Mouse (Mus musculus) MEL (cell line): ENCODE measurements at regions not wholly inside any gene's neighbourhood (a gene's known extent, or its start where the extent isn't known, plus 50 kb on each side); places are given as distances from the start of the nearest gene placed in this dataset.

ENCODE experiments used
- CTCF ChIP-seq, 3 experiments: IDR thresholded peaks in 2 of 3; conservative IDR thresholded peaks in 1 of 3; 2 replicates each; pipeline ENCODE4 v1.5.1; 2011 to 2012; ENCODE audit warnings: low read length in 3 of 3, low read depth in 2 of 3, mild to moderate bottlenecking in 2 of 3, improper control_type of control experiment in 1 of 3, inconsistent platforms in 1 of 3, mixed read lengths in 1 of 3, moderate library complexity in 1 of 3; ENCODE audit not compliant: control insufficient read depth in 1 of 3, insufficient read depth in 1 of 3, poor library complexity in 1 of 3, severe bottlenecking in 1 of 3
- E2F4 ChIP-seq: IDR thresholded peaks from 2 replicates; pipeline ENCODE4 v1.6.1; 2011; ENCODE audit warnings: low read depth, low read length, improper control_type of control experiment, borderline replicate concordance
- ELF1 ChIP-seq: IDR thresholded peaks from 2 replicates; pipeline ENCODE4 v1.6.1; 2014; ENCODE audit warnings: low read depth, mild to moderate bottlenecking, inconsistent platforms, low read length, improper control_type of control experiment, moderate library complexity
- EP300 ChIP-seq, 2 experiments: IDR thresholded peaks; 2 replicates each; pipeline ENCODE4 v1.6.1; 2011; ENCODE audit warnings: improper control_type of control experiment in 2 of 2, low read length in 2 of 2, low read depth in 1 of 2, mild to moderate bottlenecking in 1 of 2
- JUND ChIP-seq: IDR thresholded peaks from 2 replicates; pipeline ENCODE4 v1.6.1; 2011; ENCODE audit warnings: low read depth, mild to moderate bottlenecking, improper control_type of control experiment, low read length
- MYC ChIP-seq: IDR thresholded peaks from 2 replicates; pipeline ENCODE4 v1.6.1; 2011; ENCODE audit warnings: low read depth, mild to moderate bottlenecking, low read length, improper control_type of control experiment, moderate library complexity
- NRF1 ChIP-seq: IDR thresholded peaks from 2 replicates; pipeline ENCODE4 v1.6.1; 2014; ENCODE audit warnings: low read depth, mild to moderate bottlenecking, inconsistent platforms, low read length, improper control_type of control experiment, moderate library complexity; ENCODE audit not compliant: poor library complexity, insufficient read depth, severe bottlenecking
- POLR2A ChIP-seq, 2 experiments: IDR thresholded peaks; 2 replicates each; pipeline ENCODE4 v1.6.1; 2011 to 2012; ENCODE audit warnings: low read length in 2 of 2, mild to moderate bottlenecking in 2 of 2, control low read depth in 1 of 2, improper control_type of control experiment in 1 of 2, low read depth in 1 of 2, moderate library complexity in 1 of 2; ENCODE audit not compliant: control insufficient read depth in 1 of 2, insufficient read depth in 1 of 2, poor library complexity in 1 of 2
- POLR2AphosphoS5 ChIP-seq: IDR thresholded peaks from 2 replicates; pipeline ENCODE4 v1.6.1; 2012; ENCODE audit warnings: low read depth, borderline replicate concordance, mild to moderate bottlenecking, inconsistent platforms, low read length, moderate library complexity, mixed read lengths
- TAL1 ChIP-seq: IDR thresholded peaks from 2 replicates; pipeline ENCODE4 v1.6.1; 2012; ENCODE audit warnings: mild to moderate bottlenecking, inconsistent platforms, low read length, moderate library complexity, mixed read lengths
- TBP ChIP-seq: IDR thresholded peaks from 2 replicates; pipeline ENCODE4 v1.8.0; 2011; ENCODE audit warnings: low read depth, low read length, improper control_type of control experiment
- TCF12 ChIP-seq: IDR thresholded peaks from 2 replicates; pipeline ENCODE4 v1.6.1; 2014; ENCODE audit warnings: low read depth, mild to moderate bottlenecking, inconsistent platforms, low read length, improper control_type of control experiment, moderate library complexity
- USF1 ChIP-seq: IDR thresholded peaks from 2 replicates; pipeline ENCODE4 v1.6.1; 2014; ENCODE audit warnings: low read depth, mild to moderate bottlenecking, inconsistent platforms, low read length, improper control_type of control experiment, moderate library complexity
- ZKSCAN1 ChIP-seq: IDR thresholded peaks from 2 replicates; pipeline ENCODE4 v1.6.1; 2012; ENCODE audit warnings: low read depth, mild to moderate bottlenecking, inconsistent platforms, low read length, improper control_type of control experiment, moderate library complexity

- TF ChIP-seq NRF1 (no peak), EP300 (IDR thresholded peaks at IDR 0.05; ENCODE audit: low read depth in 1 of 2, low read length in 2 of 2) (no peak), CTCF (IDR thresholded peaks at IDR 0.05 in 2 of 3, conservative IDR thresholded peaks at IDR 0.05 in 1 of 3; ENCODE audit: control insufficient read depth in 1 of 3, insufficient read depth in 1 of 3, low read depth in 2 of 3, low read length in 3 of 3, poor library complexity in 1 of 3, severe bottlenecking in 1 of 3) (no peak), TAL1 (no peak), E2F4 (no peak), POLR2A (IDR thresholded peaks at IDR 0.05; ENCODE audit: control insufficient read depth in 1 of 2, insufficient read depth in 1 of 2, low read depth in 1 of 2, low read length in 2 of 2, poor library complexity in 1 of 2) (no peak), ELF1 (no peak), USF1 (no peak), MYC (no peak), TBP (no peak), JUND (no peak), ZKSCAN1 (no peak), POLR2AphosphoS5 (no peak), TCF12 (no peak)
Measured at GRCm38 (mm10) chr5:51830015-51830414, 262.5 kb upstream of the Ppargc1a start.
